Mouse (Mus musculus) urinary bladder, postnatal 36 days (tissue): Measurements from ENCODE around the gene Sh3bp5l.
A peak's percentile ranks its signal among the peaks of the same experiment; 100 is the strongest.
"Not testable (repeated sequence)": the region's sequence is repeated elsewhere in the genome, so short reads cannot be mapped to it uniquely, and the experiment has no call there.

Source experiments
- DNase-seq, 2 experiments: peaks; one replicate each; pipeline ENCODE4 v3.0.0; 2022; ENCODE audit warnings: low spot score in 2 of 2, mixed read lengths in 1 of 2

Sh3bp5l gene

DNA sequence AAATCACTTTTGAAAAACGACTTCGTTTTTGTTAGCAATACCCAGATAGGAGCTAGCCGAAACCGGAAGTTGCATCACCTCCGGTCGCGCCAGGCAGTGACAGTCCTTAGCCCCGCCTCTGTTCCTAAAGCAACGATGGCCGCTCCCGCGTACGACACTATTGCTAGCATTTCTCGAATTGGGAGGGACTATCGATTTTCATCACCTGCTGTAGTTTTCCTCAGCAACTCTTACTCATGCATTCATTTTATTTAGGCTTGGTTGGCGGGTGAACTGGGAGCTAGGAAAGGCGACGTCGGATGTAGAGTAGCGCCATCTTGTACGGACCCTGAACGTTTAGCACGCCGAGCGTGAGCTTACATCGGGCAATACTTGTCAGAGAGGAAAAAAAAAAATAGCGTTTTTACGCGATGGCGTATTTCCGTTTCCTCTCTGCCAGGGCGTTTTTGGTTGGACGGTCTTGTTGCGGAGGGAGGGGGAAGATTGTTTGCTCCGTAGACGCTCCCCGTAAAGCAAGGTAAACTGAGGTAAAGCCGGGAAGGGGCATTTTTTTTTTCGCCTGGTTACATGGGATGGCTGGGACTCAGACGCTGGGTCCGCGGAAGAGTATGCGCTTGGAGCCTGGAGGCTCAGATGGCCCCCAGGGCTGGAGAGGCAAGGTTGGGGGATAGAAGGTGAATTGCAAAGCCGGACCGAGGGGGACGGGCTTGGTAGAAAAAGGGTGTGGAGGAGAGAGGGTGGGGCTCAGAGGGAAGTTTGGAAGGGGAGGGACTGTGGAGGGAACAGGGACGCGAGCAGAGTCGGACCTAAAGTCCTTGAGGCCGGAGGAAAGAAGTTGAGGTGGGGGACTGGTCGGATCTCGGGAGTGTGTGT is at the start of gene Sh3bp5l, which contains the start of gene Zfp672:
Sh3bp5l (plus strand) TSS at position 449 of the 873 bp plus-strand sequence.
Zfp672 (minus strand) TSS at position 64 of the 873 bp plus-strand sequence.
- DNase-seq: peak; percentile 85 to 88

DNA sequence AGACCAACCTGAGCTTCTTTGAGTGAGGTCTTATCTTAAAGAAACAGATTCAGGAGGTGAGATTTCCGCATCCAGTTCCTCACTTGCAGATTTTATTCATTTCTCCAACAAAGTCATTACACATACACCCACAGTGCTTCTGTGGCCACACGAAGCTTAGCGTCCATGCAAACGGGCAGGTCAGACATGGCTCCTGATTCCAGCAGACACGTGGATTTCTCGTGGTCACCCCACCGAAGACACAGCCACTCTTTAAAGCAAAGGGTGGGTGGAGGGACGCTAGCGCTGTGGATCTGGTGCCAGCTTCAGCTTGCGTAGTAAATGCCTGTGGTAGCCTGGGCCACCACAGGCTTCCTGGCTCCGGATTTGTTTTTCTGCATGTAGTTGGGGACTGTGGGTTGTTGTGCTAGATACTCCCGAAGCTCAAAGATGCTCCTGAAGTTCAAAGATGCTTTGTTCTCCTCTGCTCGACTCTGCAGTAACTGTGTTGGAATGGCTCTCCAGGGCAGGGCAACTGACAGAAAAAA is 48.5 kb upstream of the Sh3bp5l start:
- DNase-seq: no peak

DNA sequence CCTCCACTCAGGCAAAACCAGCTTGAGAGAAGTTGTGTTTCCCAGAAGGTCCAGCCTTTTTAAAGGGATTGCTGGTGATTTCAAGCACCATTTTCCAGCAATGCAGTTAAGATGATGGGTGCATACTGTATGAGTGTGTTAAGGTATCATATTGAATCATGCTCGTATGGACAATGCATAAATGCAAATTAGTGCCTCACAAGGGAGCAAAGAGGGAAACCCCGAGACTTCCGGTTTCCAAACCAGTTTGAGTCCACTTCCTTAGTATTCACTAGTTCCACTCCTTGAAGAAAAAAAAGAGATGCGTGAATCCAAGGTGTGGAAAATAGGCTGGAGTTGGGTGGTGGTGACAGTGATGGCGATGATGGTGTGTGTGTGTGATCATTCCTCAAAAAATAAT is 48.0 kb upstream of the Sh3bp5l start:
- no peak for DNase-seq

DNA sequence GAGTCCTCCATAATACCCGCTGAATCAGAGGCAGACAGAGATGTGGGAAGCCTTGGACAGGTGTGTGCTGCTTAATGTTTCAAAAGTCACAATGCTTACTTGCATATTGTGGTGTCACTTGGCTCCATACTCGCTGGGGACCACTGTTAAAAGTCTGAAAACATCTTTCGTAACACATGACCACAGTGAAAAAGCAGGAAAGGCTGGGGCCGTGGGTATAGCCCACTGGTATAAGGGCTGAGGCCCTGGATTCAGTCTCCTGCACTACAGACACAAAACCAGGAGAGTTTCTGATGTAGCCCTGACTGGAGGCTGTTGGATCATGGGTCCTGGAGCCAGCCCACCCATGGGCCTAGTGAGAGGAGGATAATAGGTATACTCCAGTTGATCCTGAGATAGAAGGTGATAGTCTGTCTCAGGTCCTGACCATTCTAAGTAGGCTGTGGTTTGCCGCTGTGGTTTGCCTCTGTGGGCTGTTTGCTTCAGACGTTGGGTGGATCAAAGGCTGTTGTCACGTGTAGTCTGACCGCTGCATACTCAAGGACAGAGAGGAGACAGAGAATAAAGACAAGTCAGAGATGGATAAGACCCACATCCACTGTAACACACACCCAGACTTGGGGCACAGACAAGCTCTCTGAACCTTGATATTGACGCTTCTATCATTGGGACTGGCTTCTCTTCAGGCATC is 40.4 kb upstream of the Sh3bp5l start:
- no peak for DNase-seq

DNA sequence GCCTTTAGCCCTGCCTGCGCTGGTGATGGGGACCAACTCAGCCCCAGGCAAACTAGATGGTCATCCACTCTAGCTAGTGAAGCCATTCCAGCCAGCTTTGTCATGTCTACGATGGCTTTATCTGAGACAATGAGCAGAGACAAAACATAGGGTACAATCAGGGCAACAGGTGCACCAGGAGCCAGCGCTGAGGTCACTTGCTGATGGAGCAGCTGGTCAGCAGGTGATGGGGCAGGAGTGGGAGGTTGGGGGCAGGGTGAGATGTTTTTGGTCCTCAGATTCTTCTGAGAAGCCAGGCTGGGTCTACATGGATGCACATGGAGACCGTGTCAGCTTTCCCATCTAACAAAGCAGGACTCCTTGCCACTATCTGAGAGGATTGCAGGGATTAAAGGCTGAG is 39.7 kb upstream of the Sh3bp5l start:
- DNase-seq: no peak

DNA sequence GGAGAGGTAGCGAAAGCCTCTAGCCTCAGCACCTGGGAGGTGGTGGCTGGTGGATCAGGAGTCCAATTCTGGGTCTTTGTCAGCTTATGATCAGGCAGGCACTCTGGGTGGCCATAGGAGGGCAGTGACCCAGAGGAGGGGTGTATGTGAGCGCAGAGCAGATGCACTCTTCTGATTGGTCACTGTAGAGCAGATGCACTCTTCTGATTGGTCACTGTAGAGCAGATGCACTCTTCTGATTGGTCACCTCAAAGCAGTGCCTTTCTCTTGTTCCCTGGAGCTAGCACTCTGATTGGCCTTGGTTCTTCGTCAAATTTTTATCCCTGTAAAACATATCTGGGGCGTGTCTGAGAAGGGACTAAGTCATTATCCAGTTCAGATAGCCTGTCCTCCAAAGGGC is 37.7 kb upstream of the Sh3bp5l start:
- DNase-seq: no peak

DNA sequence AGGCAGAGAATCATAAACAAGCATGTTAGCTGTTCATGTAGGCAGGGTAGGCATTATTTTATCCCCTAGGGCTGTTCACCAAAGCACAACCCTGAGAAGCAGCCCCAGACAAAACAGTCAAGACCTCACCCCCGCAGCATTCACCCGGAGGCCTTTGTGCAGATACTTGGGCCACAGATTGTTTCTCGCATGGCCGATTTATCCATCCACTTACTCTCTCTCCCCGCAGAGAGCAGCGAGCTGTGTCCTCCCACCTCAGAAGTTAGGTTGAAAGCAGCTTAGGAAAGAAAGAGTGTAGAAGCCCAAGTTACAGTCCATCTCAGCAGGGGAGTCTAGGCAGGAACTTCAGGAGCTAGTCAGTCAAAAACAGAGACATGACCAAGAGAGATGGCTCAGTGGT is 33.1 kb upstream of the Sh3bp5l start:
- DNase-seq: no peak

DNA sequence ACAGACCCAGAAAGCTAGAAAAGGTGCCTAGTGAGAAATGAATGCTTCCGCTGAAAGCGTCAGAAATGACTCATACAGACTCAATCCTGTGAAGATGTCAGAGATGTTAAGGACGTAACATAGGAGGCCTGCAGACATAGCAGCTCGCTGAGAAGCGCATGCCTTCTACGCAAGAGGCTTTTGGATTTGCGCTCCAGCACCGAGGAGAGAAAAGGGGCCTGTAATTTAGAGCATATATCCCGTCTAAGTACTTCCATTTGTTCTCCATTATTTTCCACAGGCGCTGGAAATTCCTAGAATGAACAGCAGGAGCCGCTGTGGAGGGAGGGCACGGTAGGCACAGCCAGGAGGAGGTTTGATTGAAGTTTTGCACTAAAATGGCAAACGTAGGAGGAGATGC is 29.5 kb upstream of the Sh3bp5l start:
- peak; percentile 60 to 69 for DNase-seq

DNA sequence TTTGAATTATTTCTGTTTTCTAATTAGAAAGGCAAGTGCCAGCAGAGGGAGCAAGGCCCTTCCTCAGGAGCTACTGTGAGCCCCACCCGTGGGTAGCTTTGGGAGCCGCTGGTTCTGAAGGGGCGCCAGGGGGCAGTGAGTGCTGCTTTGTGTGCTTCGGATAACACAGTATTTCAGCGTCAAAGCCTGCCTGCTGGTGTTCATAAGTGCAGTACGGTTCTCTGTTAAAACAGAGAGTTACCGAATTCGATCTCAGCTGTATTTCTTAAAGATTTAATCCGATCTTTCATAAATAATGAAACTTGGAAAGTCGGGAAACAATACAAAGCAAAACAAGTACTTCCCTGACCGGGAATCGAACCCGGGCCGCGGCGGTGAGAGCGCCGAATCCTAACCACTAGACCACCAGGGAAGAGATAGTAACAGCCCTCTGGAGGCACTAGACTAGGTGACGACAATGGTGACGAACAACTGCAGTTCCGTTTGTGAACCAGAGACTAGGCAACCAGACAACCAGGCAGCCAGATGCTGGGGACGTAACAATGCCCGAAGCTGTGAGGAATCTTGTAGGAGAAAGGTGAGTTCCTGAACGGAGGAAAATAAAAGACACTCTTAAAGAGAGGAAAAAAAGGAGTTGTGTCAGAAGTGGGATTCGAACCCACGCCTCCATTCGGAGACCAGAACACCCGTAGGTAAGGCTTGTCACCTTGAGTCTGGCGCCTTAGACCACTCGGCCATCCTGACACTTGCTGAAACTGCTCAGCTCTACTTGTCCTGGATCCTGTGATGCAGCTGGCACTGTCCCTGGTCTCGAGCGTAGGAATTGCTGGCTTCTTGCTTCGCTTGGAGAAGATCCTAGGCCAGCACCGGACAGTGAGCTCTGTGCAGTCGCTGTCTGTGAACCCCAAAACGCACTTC is 28.4 kb upstream of the Sh3bp5l start:
- peak; percentile 98 to 99 for DNase-seq

DNA sequence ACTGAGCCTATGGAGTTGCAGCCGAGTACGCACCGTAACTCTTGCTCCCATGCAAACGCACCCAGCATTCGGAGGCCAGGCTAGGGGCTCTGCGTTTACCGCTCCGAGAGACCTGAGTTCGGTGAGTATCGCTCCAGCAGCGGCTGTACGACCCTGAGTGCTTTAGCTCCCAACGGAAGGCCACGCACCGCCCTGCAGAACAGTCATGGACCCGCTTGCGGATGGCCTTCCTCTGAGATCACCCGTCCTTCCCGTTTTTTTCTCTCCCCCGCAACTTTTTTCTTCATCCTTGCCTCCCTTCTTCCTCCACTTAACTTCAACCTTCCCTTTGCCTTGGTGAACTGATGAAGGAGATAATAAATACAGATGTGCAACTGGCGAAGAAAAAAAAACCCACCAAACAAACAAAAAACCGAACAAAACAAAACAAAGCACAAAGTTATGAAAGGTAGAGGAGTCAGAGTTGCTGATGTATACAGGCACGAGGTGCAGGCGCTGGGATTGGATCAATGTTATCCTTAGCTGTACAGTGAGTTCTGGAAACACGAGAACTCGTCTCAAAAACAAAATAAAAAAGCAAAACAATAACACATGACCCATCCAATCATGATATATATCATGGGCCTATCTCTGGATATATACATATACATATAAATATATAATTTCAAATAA is 27.6 kb upstream of the Sh3bp5l start:
- DNase-seq: no peak

DNA sequence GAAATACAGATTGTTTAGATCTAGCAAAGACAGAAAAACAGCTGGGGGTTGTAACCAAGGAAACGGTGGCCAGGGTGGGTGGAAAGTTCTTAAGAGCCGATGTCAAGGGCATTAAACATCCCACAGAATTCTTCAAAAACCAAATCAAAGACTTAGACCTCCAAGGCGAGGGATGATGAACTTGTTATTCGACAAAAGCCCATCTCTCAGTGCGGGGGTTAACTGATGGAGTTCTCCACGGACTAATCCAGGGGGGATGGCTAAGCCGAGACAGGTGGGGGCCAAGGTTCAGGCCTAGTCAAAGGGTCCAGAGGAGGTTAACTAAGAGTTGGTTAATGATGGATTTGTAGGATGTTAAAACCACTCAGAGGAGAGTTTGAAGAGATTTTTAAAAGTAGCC is 26.9 kb upstream of the Sh3bp5l start:
- no peak for DNase-seq

DNA sequence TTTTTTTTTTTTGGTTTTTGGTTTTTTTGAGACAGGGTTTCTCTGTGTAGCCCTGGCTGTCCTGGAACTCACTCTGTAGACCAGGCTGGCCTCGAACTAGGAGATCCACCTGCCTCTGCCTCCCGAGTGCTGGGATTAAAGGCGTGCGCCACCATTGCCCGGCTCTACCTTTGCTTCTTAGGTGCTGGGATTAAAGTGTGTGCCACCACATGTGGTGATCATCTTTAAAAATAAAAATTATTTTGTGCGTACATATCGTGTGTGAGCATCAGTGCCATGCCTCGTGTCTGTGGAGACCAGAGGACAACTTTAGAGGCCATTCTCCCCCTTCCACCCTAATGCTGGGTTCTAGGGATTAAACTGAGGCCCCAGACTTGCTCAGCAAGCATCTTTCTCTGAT is 25.2 kb upstream of the Sh3bp5l start:
- not testable (repeated sequence) for DNase-seq

DNA sequence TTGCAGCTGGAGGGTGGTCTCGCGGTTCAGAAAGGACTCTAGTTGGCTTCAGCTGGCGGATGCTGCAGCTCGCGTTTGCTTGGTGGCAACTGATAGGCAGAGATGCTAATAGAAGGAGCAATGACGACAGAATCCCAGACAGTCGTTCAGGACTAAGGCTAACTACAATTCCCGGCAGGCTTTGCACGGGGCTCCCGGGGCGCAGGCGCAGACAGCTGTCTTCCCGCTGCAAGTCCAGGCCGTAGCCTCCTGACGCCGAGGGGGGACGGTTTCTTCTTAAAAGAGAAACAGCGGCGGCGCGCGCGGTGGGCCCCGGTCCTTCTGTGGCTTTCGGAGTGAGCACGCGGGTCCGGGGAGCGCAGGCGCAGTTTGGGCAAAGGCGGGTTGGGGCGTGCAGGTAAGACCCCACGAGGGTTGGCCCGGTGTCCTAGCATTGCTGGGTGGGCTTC is 23.6 kb upstream of the Sh3bp5l start, which contains the start of gene Zfp692:
Zfp692 (plus strand) TSS at position 210 of the 449 bp plus-strand sequence.
- DNase-seq: peak; percentile 87 to 94

DNA sequence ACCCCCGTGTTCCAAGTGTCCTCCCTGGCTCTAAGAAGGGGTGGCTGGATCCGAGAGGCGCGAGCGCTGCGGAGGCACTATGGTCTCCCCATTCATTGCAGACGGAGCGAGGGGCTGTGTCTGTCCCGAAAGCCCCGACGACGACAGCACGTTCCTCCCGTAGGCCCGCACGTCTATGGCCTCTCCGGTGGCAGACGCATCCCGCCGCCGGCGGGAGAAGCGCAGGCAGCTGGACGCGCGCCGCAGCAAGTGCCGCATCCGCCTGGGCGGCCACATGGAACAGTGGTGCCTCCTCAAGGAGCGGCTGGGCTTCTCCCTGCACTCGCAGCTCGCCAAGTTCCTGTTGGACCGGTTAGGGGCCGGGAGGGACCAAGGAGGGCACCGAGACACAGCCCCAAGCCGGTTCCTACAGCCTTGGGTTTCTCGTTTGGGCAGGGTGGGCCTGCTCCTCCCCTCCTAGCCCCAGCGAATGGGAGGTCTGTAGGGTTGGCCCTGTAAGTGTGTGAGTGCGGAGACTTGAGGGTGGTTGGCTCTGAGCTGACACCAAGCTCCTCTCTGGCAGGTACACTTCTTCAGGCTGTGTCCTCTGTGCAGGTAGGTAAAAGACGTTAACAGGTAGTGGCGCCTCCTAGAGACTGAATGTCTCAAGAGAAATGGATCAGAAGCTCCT is 23.0 kb upstream of the Sh3bp5l start:
- DNase-seq: peak; percentile 80

DNA sequence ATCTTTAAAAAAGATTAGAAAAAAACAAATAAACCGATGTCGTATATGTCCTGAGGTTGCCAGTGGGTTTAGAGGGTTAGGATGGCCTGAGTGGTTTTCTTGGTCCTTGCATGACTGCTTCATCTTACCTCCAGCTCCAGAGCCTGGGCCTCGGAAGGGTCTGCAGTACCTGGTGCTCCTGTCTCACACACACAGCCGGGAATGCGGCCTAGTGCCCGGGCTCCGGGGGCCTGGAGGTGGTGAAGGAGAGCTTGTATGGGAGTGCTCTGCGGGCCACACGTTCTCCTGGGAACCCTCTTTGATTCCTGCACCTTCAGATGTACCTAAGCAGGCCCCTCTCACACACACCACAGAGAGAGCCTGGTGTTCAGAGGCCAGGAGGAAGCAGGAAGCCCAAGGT is 21.9 kb upstream of the Sh3bp5l start:
- no peak for DNase-seq

DNA sequence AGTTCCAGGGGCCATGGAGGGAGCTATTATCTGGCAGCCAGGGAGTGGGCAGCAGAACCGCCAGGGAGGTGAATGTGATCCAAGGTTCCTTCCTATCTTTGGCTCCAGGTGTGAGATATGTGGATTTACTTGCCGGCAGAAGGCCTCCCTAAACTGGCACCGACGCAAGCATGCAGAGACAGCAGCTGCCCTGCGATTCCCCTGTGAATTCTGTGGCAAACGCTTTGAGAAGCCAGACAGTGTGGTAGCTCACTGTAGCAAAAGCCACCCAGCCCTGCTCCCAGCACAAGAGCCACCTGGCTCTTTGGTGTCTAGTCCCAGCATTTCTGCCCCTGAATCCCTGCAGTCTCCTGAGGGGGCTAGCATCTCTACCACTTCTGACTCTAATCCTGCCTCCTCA is 16.5 kb upstream of the Sh3bp5l start:
- DNase-seq: no peak

DNA sequence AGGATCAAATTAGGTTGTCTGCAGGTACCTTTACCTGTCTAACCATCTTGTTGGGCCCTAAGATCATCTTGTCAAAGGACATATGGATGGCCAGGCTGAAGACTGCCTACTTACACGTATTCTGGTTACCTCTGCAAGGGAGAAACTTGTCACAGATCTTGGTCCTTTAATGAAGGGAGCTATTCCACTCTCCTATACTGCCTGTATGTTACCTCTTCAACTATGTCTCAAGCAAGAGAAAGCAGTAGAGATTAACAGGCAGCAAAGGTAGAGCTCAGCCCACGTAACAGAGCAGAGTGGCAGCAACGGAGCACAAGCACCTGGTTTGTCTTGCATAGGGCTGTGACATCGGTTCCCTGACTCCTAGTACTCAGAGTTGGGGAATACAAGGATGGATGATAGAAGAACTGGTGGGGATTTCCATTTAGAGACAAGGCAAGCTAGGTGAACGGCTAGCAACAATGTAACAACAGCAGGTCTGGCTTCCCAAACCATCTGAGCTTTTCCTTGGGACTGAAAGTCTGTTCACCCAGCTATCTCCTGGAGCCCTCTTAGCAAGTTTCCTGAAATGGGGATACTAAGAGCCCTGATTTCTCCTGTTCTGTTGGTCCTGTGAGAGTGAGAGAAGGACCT is 14.9 kb upstream of the Sh3bp5l start:
- no peak for DNase-seq

DNA sequence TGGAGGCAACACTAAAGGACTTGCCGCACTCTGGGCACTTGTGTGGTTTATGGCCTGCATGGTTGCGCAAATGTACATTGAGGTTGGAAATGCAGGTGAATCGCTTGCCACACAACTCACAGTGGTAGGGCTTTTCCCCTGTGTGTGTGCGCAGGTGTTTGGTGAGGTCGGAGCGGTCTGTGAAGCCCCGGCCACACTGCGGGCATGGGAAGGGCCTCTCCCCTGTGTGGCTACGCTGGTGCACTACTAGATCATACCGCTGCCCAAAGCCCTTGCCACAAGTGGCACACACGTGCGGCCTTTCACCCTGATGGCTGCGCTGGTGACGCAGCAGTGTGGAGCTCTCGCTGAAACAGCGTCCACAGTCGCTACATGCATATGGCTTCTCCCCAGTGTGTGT is 14.2 kb upstream of the Sh3bp5l start:
- no peak for DNase-seq

DNA sequence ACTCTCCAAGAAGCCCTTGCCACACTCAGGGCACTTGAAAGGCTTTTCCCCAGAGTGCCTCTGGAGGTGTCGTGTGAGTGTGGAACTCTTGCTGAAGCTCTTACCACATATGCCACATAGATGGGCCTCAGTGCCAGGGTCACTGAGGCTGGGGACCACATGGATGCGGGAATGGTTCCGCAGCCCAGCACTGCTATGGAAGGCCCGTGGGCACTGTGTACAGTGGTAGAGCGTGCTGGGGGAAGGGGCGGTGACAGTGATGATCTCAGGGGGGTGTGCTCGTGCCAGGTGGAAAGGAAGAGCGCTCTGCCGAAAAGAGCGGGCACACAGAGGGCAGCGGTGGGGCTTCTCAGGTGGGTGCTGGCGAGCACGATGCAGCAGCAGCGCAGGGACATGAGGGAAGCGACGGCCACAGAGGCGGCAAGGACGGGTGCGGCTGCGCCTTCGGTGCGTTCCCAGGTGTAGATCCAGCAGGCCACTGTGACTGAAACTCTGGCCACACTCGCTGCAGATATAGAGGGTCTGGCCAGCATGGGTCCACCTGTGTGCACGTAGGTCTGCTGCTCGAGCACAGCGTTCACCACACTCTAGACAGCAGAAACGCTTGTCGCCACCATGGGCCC is 13.6 kb upstream of the Sh3bp5l start:
- DNase-seq: no peak
